Mouse (Mus musculus) granulocyte monocyte progenitor cell, adult 5-6 weeks (primary cell): ENCODE measurements around the gene Ackr1. TPM values are rescaled to one million over a fixed set of nuclear protein-coding genes. Genes with fewer than 3 reads are reported as not detected.
"Not testable (repeated sequence)": the region's sequence is repeated elsewhere in the genome, so short reads cannot be mapped to it uniquely, and the experiment has no call there.

Source experiments
- ATAC-seq: replicated peaks from 2 replicates; pipeline ENCODE4 v1.8.0; 2016; ENCODE audit warnings: mild to moderate bottlenecking, moderate TSS enrichment, inconsistent platforms; ENCODE audit not compliant: poor library complexity, severe bottlenecking
- total RNA-seq, 2 experiments: library from RNA; stranded (forward) in 1 of 2; stranded (reverse) in 1 of 2; fragments of 200-712, 200-1000 nt in 1 of 2; fragments of >200 nt in 1 of 2; fragmentation: Nextera tagmentation in 1 of 2; gene quantifications; 2 replicates each; pipeline ENCODE4 v1.2.3; 2014 to 2017

The Ackr1 gene
- total RNA-seq, 2 experiments from 2014 or later, result not detected

DNA sequence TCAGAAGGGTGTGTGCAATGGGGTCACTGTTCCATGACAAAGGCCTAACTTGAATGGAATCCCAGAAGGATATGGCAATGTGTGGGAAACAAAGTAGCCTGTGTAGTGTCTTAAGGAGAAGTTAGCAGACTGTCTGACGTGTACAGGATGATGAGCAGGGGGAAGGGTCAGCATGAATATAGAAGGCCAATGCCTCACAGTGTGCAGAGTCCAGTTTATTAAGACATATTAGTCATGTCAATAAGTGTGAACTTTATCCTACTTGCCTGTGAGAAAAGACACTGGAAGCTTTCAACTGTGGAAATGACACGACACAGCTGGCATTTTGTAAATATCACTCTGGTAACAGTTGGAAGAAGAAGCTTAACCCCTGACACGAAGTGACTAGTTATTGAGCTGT, 30.8 kb downstream of the Ackr1 start:
- ATAC-seq, result not testable (repeated sequence)

Other genes with a start within 250 kb of the Ackr1 start
- gene Olfr1408, start 196.4 kb downstream of the Ackr1 start, total RNA-seq (2014; fragmentation: Nextera tagmentation), result not detected in 2 replicates
- gene Olfr1408, start 196.4 kb downstream of the Ackr1 start, total RNA-seq (2017), result not detected in 2 replicates
- gene Olfr1406, start 143.1 kb downstream of the Ackr1 start, total RNA-seq (2014; fragmentation: Nextera tagmentation), result not detected in 2 replicates
- not detected in 2 replicates for gene Olfr1406, start 143.1 kb downstream of the Ackr1 start, total RNA-seq (2017)
- not detected in 2 replicates for gene Olfr218, start 135.9 kb downstream of the Ackr1 start, total RNA-seq (2014; fragmentation: Nextera tagmentation)
- not detected in 2 replicates for gene Olfr218, start 135.9 kb downstream of the Ackr1 start, total RNA-seq (2017)
- not detected in 2 replicates for gene Olfr1404, start 121.4 kb downstream of the Ackr1 start, total RNA-seq (2014; fragmentation: Nextera tagmentation)
- gene Olfr1404, start 121.4 kb downstream of the Ackr1 start, total RNA-seq (2017), result not detected in 2 replicates
- 16.6 TPM in 1 of 2 replicates, not detected in the other for gene Fcer1a, start 106.5 kb downstream of the Ackr1 start, total RNA-seq (2014; fragmentation: Nextera tagmentation)
- 3.9 and 5.7 TPM in 2 replicates for gene Fcer1a, start 106.5 kb downstream of the Ackr1 start, total RNA-seq (2017)
- not detected in 2 replicates for gene Olfr418, start 67.7 kb downstream of the Ackr1 start, total RNA-seq (2014; fragmentation: Nextera tagmentation)
- not detected in 2 replicates for gene Olfr418, start 67.7 kb downstream of the Ackr1 start, total RNA-seq (2017)
- gene Mptx2, start 56.0 kb downstream of the Ackr1 start, total RNA-seq (2014; fragmentation: Nextera tagmentation), result not detected in 2 replicates
- not detected in 2 replicates for gene Mptx2, start 56.0 kb downstream of the Ackr1 start, total RNA-seq (2017)
- gene Aim2, start 17.1 kb upstream of the Ackr1 start, total RNA-seq (2014; fragmentation: Nextera tagmentation), result 59.1 and 67.7 TPM in 2 replicates
- 80.6 and 90.7 TPM in 2 replicates for gene Aim2, start 17.1 kb upstream of the Ackr1 start, total RNA-seq (2017)
- gene Cadm3, start 33.9 kb upstream of the Ackr1 start, total RNA-seq (2014; fragmentation: Nextera tagmentation), result not detected in 2 replicates
- gene Cadm3, start 33.9 kb upstream of the Ackr1 start, total RNA-seq (2017), result 0.26 TPM in 1 of 2 replicates, not detected in the other
- gene Ifi206, start 157.3 kb upstream of the Ackr1 start, total RNA-seq (2014; fragmentation: Nextera tagmentation), result not detected in 2 replicates
- 0.05 and 0.13 TPM in 2 replicates for gene Ifi206, start 157.3 kb upstream of the Ackr1 start, total RNA-seq (2017)
- 0.32 and 0.58 TPM in 2 replicates for gene Ifi214, start 202.2 kb upstream of the Ackr1 start, total RNA-seq (2014; fragmentation: Nextera tagmentation)
- gene Ifi214, start 202.2 kb upstream of the Ackr1 start, total RNA-seq (2017), result 0.05 and 0.22 TPM in 2 replicates